Mouse (Mus musculus): Measurements from ENCODE around the gene Magoh.

Magoh gene

DNA sequence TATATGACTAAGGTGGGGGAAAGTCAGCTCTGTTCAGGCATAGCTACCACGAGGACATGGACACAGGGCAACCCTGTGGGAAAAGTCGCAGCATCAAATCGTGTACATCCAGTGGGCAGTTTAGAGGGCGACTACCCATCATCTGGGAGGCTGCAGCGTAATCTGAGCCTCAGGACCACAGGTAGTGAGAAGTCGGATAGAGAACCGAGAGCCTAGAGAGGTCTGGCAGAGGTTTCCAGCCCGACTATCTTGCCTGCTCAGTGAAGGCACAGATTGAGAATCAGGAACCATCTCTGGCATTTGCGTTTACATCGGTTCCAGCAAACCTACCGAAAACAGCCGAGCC is 9.8 kb downstream of the Magoh start:
- in situ Hi-C loops (cut with MboI, MseI), result loop anchor here (10.0 kb wide), 1 partner anchor 945 kb away; the partner anchor contains the start of genes Btf3l4 and Txndc12

DNA sequence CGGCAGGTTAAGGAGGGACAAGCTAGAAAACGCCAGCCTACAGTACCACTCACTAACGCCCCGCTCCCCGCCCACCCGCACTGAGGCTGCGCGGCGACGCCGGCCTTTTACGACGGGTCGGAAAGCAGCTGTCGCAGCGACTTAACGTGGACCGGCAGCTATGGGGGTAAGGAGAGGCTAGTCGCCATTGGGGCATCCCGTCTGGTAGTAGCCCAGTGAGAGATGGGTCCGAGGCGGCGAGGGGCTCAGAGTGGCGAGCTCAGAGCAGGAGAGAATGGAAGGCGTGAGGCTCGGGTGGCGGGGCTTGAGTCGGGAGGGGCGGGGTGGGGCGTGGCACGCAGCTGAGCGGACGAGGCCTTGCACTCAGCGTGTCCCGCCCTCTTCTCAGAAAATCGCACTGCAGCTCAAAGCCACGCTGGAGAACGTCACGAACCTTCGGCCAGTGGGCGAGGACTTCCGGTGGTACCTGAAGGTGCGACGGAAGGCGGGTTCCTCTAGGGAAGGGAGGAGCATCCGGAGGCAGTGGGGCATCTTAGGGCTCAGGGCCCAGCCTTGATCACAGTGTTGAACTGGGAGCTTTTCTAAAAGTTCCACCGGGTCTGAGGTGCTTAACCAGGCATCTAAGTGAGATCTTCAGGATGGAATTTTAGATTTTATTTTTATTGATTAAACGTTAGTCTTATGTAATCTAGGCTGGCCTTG is 10.3 kb downstream of the Magoh start, which contains the start of gene 0610037L13Rik:
TSS of gene 0610037L13Rik (plus strand) at position 83 of the 702 bp plus-strand sequence.
- in situ Hi-C loops (cut with MboI, MseI), result loop anchor here (10.0 kb wide), 1 partner anchor 945 kb away; the partner anchor contains the start of genes Btf3l4 and Txndc12

- in situ Hi-C loops (cut with MboI, MseI), result no loop called here
Measured at GRCm38 (mm10) chr4:107892663-107893062, 13.1 kb downstream of the Magoh start.

GRCm38 (mm10) chr4:107899211-107899927 is 19.8 kb downstream of the Magoh start:
- in situ Hi-C loops (cut with MboI, MseI), result loop anchor here (5.0 kb wide), 1 partner anchor 93 kb away; no protein-coding TSS in a partner anchor

DNA sequence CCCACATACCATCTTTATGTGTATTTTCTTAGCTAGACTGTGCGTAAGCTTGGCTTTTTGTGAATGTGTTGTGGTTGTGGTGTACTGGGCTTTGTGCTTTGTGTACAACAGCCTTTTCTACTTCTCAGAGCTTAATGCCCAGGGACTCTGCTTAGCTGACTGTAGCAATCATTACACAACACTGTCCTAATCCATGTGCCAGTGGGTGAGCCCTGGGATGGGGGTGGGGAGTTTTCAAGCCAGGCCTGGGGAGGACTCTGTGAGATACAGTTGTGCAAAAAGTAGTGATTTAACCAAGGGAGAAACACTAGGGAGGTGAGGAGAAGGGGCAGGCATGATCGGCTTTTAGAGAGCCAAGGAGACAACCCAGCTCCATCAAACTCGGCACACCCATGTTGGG is 20.7 kb downstream of the Magoh start:
- in situ Hi-C loops (cut with MboI, MseI), result no loop called here

- in situ Hi-C loops (cut with MboI, MseI), result no loop called here
Measured at GRCm38 (mm10) chr4:107904252-107904651, 24.7 kb downstream of the Magoh start.

DNA sequence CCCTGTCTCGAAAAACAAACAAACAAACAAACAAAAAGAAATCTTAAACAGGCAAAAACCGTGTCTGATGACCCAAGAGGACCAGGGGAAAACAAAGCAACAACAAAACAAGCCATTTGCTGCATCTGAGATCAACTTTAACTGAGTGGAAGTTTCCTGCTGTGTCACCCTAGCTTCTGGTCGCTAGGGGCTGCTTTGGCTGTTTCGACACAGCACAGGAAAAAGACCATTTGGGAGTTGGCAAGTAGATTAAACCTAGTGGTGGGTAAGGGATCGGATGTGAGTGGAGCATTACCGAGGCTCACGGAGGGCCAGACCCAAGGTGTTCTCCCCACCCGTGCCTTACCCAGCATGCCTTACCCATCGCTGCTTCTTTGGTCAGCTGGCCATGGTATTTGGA is 27.0 kb downstream of the Magoh start:
- in situ Hi-C loops (cut with MboI, MseI), result no loop called here

- in situ Hi-C loops (cut with MboI, MseI), result no loop called here
Measured at GRCm38 (mm10) chr4:107910020-107910419, 30.5 kb downstream of the Magoh start.

DNA sequence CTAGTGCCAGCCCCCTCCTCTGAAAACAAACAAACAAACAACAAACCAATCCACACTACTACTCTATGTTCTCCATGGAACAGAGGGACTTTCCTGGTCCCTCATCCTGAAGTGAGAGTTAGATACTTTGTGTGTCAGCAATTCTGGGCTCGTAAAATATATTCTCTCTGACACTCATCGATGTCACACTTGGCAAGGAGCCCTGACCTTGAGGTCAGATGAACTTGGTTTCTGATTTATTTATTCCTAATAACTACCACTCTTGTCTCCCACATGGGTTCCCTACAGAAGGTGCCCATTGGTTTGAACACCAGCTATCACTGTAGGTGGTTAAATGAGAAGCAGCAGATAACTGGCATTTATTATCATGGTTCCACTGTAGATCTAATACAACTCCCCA is 40.8 kb downstream of the Magoh start:
- in situ Hi-C loops (cut with MboI, MseI), result no loop called here

GRCm38 (mm10) chr4:107921152-107921695 is 41.7 kb downstream of the Magoh start:
- in situ Hi-C loops (cut with MboI, MseI), result no loop called here

DNA sequence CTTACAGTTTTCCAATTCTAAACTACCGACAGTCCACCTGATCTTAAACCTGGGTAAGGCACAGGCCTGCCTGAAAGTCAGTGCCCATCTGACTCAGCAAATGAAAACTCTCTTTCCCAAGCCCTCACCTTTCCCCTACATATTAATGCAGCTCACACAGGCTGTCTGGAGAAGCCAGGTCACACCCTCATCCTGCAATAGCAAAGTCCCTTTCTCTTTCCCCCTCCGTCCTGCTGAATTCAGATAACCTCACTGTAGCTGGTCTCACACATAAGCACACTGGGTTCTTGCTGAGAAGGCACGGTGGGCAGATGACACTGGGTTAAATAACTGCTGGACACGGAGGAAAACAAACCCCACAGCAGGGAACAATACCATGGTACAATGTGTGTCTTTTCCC is 42.4 kb downstream of the Magoh start:
- in situ Hi-C loops (cut with MboI, MseI), result no loop called here

- in situ Hi-C loops (cut with MboI, MseI), result no loop called here
Measured at GRCm38 (mm10) chr4:107923145-107923802, 43.7 kb downstream of the Magoh start, which contains the start of gene Cpt2. Gene Cpt2 (minus strand): TSS chr4:107923610.

DNA sequence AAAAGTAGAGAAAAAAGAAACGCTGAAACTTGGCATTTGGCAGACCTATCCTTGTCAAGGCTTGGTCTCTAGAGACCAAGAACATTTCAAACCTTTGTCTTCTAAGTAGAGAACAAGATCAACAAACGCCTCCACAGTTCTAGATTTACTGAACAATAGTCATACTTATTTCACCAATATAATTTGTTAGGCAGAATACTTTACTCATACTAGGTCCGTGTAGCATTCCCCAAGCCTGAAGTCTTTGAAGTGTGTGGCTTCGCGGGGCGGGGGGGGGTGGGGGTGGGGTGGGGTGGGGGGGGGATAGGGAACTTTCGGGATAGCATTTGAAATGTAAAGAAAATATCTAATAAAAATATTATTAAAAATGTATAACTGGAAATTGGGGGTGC is 44.2 kb downstream of the Magoh start:
- in situ Hi-C loops (cut with MboI, MseI), result no loop called here

GRCm38 (mm10) chr4:107928269-107928668 is 48.7 kb downstream of the Magoh start:
- in situ Hi-C loops (cut with MboI, MseI), result no loop called here

DNA sequence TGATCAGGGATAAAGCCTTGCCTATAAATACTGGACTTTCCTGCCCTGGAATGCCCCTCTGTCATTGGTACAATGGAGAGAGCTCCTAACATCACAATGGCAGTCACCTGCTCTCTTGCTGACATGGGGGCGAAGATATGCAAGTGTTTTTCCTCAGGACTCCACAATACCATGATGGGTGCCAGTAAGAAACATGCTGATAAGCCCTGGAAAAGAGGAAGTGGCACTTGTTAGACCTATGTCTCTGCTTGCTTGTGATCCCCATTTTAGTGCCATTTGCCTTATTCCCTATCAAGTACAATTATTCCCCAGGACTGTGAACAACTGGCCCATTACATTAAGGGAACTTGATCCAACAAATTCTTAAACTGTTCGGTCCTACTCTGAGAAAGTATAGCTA is 49.2 kb downstream of the Magoh start:
- in situ Hi-C loops (cut with MboI, MseI), result no loop called here

DNA sequence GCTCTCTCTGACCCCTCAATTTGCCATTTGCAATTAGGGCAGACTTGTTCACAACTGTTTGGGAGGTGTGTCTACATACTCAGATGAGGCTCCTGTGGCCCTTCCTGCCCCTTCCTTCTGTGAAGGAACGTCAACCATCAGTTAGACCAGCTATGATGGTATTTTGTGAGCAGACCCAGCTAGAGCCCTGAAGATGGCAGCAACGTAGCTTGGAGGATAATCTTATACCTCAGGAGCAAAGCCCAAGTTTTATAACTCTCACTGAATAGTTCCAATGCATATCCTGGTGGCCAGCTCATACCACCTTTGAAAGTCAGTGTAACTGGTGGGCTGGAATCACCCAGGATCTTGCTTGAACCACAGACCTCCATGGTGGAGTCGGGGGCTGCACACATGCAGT is 51.9 kb downstream of the Magoh start:
- in situ Hi-C loops (cut with MboI, MseI), result no loop called here

DNA sequence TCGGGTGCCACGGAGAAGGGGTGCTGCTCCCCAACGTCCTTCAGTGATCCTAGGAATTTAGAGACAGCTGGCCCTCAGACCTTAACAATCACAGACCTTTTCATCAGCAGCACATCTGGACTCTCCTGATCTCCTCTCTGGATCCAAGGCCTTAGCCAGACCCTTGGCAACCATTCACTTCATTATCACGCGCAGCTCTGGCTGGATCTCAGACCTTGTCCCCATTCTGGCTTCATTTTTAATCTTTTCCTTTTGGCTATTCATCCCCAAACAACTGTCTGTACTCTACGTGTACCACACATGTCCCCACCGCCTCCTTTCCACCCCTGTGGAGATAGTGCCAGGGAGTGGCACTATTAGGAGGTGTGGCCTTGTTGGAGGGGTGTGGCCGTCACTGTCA is 53.7 kb downstream of the Magoh start:
- in situ Hi-C loops (cut with MboI, MseI), result no loop called here

- in situ Hi-C loops (cut with MboI, MseI), result no loop called here
Measured at GRCm38 (mm10) chr4:107935254-107935653, 55.7 kb downstream of the Magoh start.

Data from T-helper 2 cell (primary cell).